Mouse (Mus musculus): Measurements from ENCODE around the gene a. TPM values are rescaled to one million over a fixed set of nuclear protein-coding genes. Genes with fewer than 3 reads are reported as not detected.
"Not testable (repeated sequence)": the region's sequence is repeated elsewhere in the genome, so short reads cannot be mapped to it uniquely, and the experiment has no call there.

a gene
- polyA plus RNA-seq, 1 experiment from 2014 or later, result 0.41 TPM

DNA sequence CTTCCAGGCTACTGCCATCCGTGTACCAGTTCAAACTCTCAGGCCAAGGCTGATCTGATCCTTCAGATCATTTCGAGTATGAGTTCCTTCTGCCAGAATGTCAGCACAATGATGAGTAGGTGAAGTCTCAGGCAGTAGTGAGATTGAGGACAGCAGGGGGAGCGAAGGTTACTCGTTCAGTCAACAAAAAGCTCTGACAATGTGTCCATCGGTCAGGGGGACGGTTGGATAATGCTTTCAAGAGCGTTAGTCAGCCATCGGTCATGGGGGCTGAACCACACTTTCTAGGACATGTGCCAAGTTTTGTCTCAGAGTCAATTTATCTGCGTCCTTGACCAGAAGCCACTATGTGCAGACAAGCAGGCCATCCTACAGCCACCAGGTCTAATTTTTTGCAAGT lies 225.5 kb downstream of the a start:
- ATAC-seq (ENCODE audit: insufficient read depth, low FRiP score); H3K4me2 ChIP-seq (ENCODE audit: low read depth, low read length); H3K9ac ChIP-seq (ENCODE audit: low read length); H3K27ac ChIP-seq (ENCODE audit: low read length); H3K4me3 ChIP-seq (replicated peaks; ENCODE audit: low read length); H3K27me3 ChIP-seq (ENCODE audit: control insufficient read depth, insufficient read depth, low read length); H3K4me1 ChIP-seq (ENCODE audit: control insufficient read depth, insufficient read depth, low read length); H3K36me3 ChIP-seq (ENCODE audit: control insufficient read depth, insufficient read depth, low read length); H3K9me3 ChIP-seq (replicated peaks; ENCODE audit: control insufficient read depth, low read length): not testable (repeated sequence)
- 28% methylated on average over 6 of the region's 9 CpGs for WGBS

DNA sequence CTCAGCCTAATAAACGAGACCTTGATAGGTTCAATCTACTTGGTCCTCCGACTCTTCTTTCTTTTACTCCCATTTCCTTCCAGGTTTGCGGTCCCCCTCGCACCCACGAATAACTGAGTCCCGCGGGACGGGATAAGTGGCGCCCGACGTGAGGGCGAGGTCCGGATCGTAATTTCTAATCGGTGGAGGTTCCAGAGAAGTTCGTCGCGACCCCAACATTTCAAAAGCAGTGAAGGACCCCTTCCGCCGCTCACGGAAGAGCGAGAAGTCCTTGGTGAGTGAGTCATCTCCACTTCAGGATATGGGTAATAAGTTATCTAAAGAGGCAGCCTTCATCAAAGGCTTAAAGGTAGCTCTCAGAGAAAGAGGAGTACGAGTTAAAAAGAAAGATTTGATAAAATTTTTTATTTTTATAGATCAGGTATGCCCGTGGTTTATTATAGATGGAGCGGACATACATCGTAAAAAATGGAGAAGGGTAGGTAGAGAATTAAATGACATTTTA lies 227.1 kb downstream of the a start, which contains the start of gene Gm14226:
TSS of gene Gm14226 (plus strand) at position 16 of the 505 bp plus-strand sequence.
- H3K27me3 ChIP-seq (ENCODE audit: control insufficient read depth, insufficient read depth, low read length); ATAC-seq (ENCODE audit: insufficient read depth, low FRiP score); H3K9me3 ChIP-seq (replicated peaks; ENCODE audit: control insufficient read depth, low read length); H3K36me3 ChIP-seq (ENCODE audit: control insufficient read depth, insufficient read depth, low read length); H3K4me1 ChIP-seq (ENCODE audit: control insufficient read depth, insufficient read depth, low read length): not testable (repeated sequence)
- H3K4me2 ChIP-seq (ENCODE audit: low read depth, low read length), result peak within 1 kb of the TSS; percentile 84
- peak within 1 kb of the TSS; percentile 47 for H3K4me3 ChIP-seq (replicated peaks; ENCODE audit: low read length)
- peak within 1 kb of the TSS; percentile 72 for H3K9ac ChIP-seq (ENCODE audit: low read length)
- WGBS, result 1% methylated on average over 21 of the region's 26 CpGs
- H3K27ac ChIP-seq (ENCODE audit: low read length), result peak within 1 kb of the TSS; percentile 80

DNA sequence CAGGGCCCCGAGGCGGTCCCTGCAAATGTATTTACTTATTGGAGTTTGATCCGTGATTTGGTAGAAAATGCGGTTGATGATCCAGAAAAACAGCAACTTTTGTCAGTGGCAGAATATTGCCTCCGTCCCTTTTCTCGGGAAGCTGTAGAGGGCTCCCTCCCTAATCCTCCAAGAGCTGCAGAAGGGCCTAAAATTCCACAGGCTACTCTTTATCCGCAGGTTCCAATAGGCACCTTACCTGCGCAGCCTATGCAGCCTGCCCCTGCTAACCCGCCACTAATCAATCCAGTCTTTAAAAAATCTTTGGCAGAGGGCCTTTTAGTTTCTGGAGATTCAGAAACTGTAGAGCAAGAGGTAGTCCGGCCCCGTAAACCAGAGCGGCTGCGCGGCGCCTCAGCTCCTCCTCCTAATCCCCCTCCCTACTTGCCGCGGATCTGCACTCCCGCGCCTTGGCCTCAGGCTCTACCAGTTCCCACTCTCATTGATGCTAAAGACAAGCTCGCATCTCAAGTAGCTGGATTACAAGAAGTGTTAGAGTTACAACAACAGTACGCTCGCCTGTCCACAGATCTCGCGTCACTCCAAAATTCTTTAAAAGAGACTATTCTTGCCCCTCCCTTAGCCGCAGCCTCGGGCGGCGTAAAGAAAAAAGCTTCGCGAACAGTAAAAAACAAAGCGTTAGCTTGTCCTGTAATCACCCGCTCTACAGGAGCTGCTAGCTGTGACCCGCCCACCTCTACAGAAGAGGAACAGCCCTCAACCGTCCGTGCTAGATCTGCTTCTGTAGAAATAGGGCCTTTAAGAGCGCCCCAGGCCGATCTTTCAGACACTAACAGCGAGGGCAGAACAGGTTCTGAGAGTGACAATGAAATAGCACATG lies 227.8 kb downstream of the a start:
- H3K4me1 ChIP-seq (ENCODE audit: control insufficient read depth, insufficient read depth, low read length), result no peaks in the 10 kb centered on the region
- H3K9ac ChIP-seq (ENCODE audit: low read length), result peak overlapping the region; percentile 72
- under 1% methylated on average over 38 of the region's 38 CpGs for WGBS
- no peaks in the 10 kb centered on the region for H3K27me3 ChIP-seq (ENCODE audit: control insufficient read depth, insufficient read depth, low read length)
- peak overlapping the region; percentile 84 for H3K4me2 ChIP-seq (ENCODE audit: low read depth, low read length)
- no peaks in the 10 kb centered on the region for H3K9me3 ChIP-seq (replicated peaks; ENCODE audit: control insufficient read depth, low read length)
- H3K27ac ChIP-seq (ENCODE audit: low read length), result peak overlapping the region; percentile 80
- peak; percentile 93 for ATAC-seq (ENCODE audit: insufficient read depth, low FRiP score)
- no peaks in the 10 kb centered on the region for H3K36me3 ChIP-seq (ENCODE audit: control insufficient read depth, insufficient read depth, low read length)
- H3K4me3 ChIP-seq (replicated peaks; ENCODE audit: low read length), result peak overlapping the region; percentile 47

DNA sequence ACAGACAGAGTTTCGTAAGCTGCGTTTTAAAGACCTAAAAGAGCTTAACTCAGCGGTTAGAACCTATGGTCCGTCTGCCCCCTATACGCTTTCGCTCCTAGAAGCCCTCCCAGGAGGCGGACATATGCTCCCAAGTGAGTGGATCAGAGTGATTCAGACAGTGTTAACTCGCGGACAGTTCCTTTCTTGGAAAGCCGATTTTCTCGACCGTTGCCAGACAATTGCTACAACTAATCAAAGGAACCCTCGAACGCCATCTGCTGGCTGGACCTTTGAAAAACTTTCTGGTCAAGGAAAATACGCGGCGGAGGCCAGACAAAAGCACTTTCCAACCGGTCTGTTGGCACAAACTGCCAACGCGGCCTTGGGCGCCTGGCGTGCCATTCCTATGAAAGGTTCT lies 228.5 kb downstream of the a start:
- Histone ChIP-seq H3K27me3 (ENCODE audit: control insufficient read depth, insufficient read depth, low read length) (no peaks in the 10 kb centered on the region), H3K9ac (ENCODE audit: low read length) (peak overlapping the region; percentile 72), H3K9me3 (replicated peaks; ENCODE audit: control insufficient read depth, low read length) (no peaks in the 10 kb centered on the region), H3K4me3 (replicated peaks; ENCODE audit: low read length) (peak overlapping the region; percentile 47), H3K4me1 (ENCODE audit: control insufficient read depth, insufficient read depth, low read length) (no peaks in the 10 kb centered on the region), H3K36me3 (ENCODE audit: control insufficient read depth, insufficient read depth, low read length) (no peaks in the 10 kb centered on the region), H3K4me2 (ENCODE audit: low read depth, low read length) (peak overlapping the region; percentile 84), H3K27ac (ENCODE audit: low read length) (peak overlapping the region; percentile 80)
- WGBS, result under 1% methylated on average over 22 of the region's 22 CpGs
- ATAC-seq (ENCODE audit: insufficient read depth, low FRiP score), result peak; percentile 90; the same call in 1 of the 2 replicates

DNA sequence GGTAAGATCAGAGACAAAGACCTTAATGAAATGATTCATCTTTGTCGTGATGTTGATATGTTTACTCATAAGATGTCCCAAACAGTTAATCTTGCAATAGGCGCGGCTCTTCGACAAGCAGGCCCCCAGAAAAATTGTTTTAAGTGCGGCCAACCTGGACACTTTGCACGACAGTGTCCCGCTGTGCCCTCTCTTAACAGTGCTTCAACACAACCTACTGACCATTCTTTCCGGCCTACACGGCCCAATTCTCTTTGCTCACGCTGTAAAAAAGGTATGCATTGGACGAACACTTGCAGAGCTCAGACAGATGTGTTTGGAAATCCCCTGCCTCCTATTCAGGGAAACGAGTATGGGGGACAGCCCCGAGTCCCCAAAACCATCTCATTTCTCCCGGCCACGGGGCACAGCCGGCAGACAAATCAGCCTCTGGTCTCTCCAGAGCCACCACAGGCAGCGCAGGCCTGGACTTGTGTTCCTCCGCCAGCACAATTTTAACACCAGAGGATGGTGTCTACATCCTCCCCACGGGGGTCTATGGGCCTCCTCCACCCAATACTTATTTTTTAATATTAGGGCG lies 229.1 kb downstream of the a start:
- H3K9ac ChIP-seq (ENCODE audit: low read length); H3K36me3 ChIP-seq (ENCODE audit: control insufficient read depth, insufficient read depth, low read length); ATAC-seq (ENCODE audit: insufficient read depth, low FRiP score); H3K27me3 ChIP-seq (ENCODE audit: control insufficient read depth, insufficient read depth, low read length); H3K27ac ChIP-seq (ENCODE audit: low read length); H3K4me3 ChIP-seq (replicated peaks; ENCODE audit: low read length); H3K9me3 ChIP-seq (replicated peaks; ENCODE audit: control insufficient read depth, low read length); H3K4me2 ChIP-seq (ENCODE audit: low read depth, low read length); H3K4me1 ChIP-seq (ENCODE audit: control insufficient read depth, insufficient read depth, low read length): not testable (repeated sequence)
- 48% methylated on average over 20 of the region's 20 CpGs for WGBS

DNA sequence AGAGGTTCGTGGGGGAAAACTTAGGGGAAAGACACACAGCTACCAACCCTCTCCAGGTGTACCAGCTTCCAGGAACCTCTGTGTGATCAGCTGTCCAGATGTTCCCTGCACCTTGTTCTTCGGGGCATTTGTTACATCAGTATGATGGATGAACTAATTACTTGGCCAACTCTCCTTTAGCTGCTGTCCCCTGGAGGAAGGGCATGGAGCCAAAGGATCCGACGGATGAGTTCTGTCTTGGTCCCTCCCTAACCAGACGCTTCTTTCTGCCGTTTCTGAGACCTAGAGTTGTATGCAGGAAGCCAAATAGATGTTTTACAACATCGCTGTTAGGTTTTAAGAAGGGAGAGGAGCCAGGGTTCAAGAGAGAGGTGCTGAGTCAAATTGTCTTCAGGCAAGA lies 239.6 kb downstream of the a start:
- no peak overlapping the region for H3K4me2 ChIP-seq (ENCODE audit: low read depth, low read length)
- H3K36me3 ChIP-seq (ENCODE audit: control insufficient read depth, insufficient read depth, low read length), result no peaks in the 10 kb centered on the region
- H3K27me3 ChIP-seq (ENCODE audit: control insufficient read depth, insufficient read depth, low read length), result no peaks in the 10 kb centered on the region
- no peak overlapping the region for H3K9ac ChIP-seq (ENCODE audit: low read length)
- H3K9me3 ChIP-seq (replicated peaks; ENCODE audit: control insufficient read depth, low read length), result no peaks in the 10 kb centered on the region
- ATAC-seq (ENCODE audit: insufficient read depth, low FRiP score), result no peak
- WGBS, result 47% methylated on average over 7 of the region's 7 CpGs
- H3K4me1 ChIP-seq (ENCODE audit: control insufficient read depth, insufficient read depth, low read length), result peaks cover 7% of the 10 kb centered on the region
- H3K4me3 ChIP-seq (replicated peaks; ENCODE audit: low read length), result no peak overlapping the region
- no peak overlapping the region for H3K27ac ChIP-seq (ENCODE audit: low read length)

DNA sequence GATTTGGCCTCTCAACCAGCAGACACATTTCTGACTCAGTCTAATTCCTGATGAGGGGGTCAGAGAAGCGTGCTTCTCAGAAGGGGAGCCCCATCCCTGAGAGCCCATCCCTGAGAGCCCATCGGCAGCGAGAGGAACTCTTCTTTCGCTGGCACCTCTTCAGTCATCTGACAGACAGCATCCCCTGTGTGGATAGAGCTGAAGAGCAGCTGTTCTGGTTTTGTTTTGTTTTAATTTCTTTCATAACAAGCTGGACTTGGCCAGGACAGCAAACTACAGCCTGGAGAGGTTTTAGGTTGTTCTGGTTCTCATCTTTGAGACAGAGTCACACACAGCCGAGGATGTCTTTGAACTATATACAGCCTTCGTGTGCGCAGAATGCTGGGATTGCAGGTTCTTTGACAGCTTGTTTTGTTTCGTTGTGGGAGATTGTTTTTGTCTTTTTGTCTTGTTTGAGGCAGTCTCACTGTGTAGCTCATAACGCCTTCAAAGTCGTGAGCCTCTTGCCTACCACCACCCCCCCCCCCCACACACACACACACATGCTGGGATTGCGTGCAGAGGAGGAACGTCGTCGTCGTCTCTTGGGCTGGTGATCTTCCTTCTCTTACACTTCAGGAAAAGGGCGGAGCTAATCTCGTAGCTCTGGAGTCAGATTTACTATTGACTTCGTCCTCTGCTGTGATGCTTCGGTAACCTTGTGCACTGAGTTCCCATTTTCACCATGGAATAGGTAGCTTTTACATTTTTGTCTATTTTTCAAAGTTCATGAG lies 241.9 kb downstream of the a start:
- 0 out of 2 replicates have a peak overlapping the region, but pooled peaks have one; percentile 5 for H3K27ac ChIP-seq (ENCODE audit: low read length)

DNA sequence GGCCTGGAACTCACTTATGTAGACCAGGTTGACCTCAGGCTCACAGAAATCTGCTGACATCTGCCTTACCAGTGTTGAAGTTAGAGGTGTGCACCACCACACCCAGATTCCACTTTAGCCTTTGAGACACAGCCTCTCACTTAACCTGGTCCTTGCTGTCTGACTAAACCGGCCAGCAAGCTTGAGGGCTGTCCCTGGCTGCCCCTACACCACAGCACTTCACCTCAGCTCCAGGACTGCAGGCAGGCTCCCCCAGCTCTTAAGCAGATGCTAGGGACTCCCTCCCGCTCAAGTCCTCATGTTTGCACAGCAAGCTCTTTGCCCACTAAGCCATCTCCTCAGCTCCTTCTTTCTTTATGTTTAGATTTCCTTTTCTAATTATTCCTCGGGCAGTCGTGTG lies 248.8 kb downstream of the a start:
- Histone ChIP-seq H3K4me1 (ENCODE audit: control insufficient read depth, insufficient read depth, low read length) (no peaks in the 10 kb centered on the region), H3K27ac (ENCODE audit: low read length) (no peak overlapping the region), H3K9ac (ENCODE audit: low read length) (no peak overlapping the region), H3K4me2 (ENCODE audit: low read depth, low read length) (no peak overlapping the region), H3K27me3 (ENCODE audit: control insufficient read depth, insufficient read depth, low read length) (no peaks in the 10 kb centered on the region), H3K9me3 (replicated peaks; ENCODE audit: control insufficient read depth, low read length) (no peaks in the 10 kb centered on the region), H3K4me3 (replicated peaks; ENCODE audit: low read length) (no peak overlapping the region), H3K36me3 (ENCODE audit: control insufficient read depth, insufficient read depth, low read length) (no peaks in the 10 kb centered on the region)
- WGBS, result 41% methylated on average over 4 of the region's 4 CpGs
- no peak for ATAC-seq (ENCODE audit: insufficient read depth, low FRiP score)

More for the DNA sequence above, 241.9 kb downstream of the a start:
- H3K4me3 ChIP-seq (replicated peaks; ENCODE audit: low read length), result no peak overlapping the region
- WGBS, result 28% methylated on average over 19 of the region's 19 CpGs
- H3K4me2 ChIP-seq (ENCODE audit: low read depth, low read length), result peak overlapping the region; percentile 33; the same call in 1 of the 2 replicates
- H3K9ac ChIP-seq (ENCODE audit: low read length), result peak overlapping the region; percentile 18; the same call in 1 of the 2 replicates
- no peaks in the 10 kb centered on the region for H3K27me3 ChIP-seq (ENCODE audit: control insufficient read depth, insufficient read depth, low read length)
- ATAC-seq (ENCODE audit: insufficient read depth, low FRiP score), result peak; percentile 73
- no peaks in the 10 kb centered on the region for H3K9me3 ChIP-seq (replicated peaks; ENCODE audit: control insufficient read depth, low read length)
- no peaks in the 10 kb centered on the region for H3K36me3 ChIP-seq (ENCODE audit: control insufficient read depth, insufficient read depth, low read length)
- H3K4me1 ChIP-seq (ENCODE audit: control insufficient read depth, insufficient read depth, low read length), result peaks cover 7% of the 10 kb centered on the region

Measured in stomach, embryonic 16.5 days (tissue).